In genomic region chr6:115758981-115759435, GRCm38 (mm10) we compare ENCODE assay signal across 11 mouse cellular contexts. TPM values are rescaled to one million over a fixed set of nuclear protein-coding genes. Genes with fewer than 3 reads are reported as not detected.
DNase-seq lines count a peak whose midpoint lies in the region; ATAC-seq lines count a peak whose summit lies in the region.
"Had no signal": no experiment of that assay in that cellular context is flagged by ENCODE, and none has a peak within 500 bp of the region (broad histone marks: within the 10 kb centered on the region; RNA-seq: fewer than 3 reads in every experiment).

No protein-coding gene starts in this region.

- H3K9ac ChIP-seq in embryonic facial prominence, embryonic 14.5 days (ENCODE audit: low read depth, low read length), result no peak overlapping the region
- H3K9ac ChIP-seq in liver, embryonic 12.5 days, result peak overlapping the region; percentile 60
- no peak overlapping the region for H3K9ac ChIP-seq in forebrain, embryonic 14.5 days (ENCODE audit: low read length)
- H3K9ac ChIP-seq: limb, embryonic 12.5 days had no signal

- H3K4me3 ChIP-seq in embryonic facial prominence, embryonic 14.5 days (ENCODE audit: low read depth, low read length), result no peak overlapping the region
- no peak overlapping the region for H3K4me3 ChIP-seq in embryonic facial prominence, embryonic 10.5 days
- peak overlapping the region; percentile 48 for H3K4me3 ChIP-seq in liver, embryonic 12.5 days
- no peak overlapping the region for H3K4me3 ChIP-seq in forebrain, embryonic 14.5 days (ENCODE audit: low read depth, low read length)
- H3K4me3 ChIP-seq: limb, embryonic 12.5 days; myocyte had no signal

- H3K27me3 ChIP-seq in embryonic facial prominence, embryonic 14.5 days (replicated peaks; ENCODE audit: control insufficient read depth, insufficient read depth, low read length), result no peaks in the 10 kb centered on the region
- no peaks in the 10 kb centered on the region for H3K27me3 ChIP-seq in embryonic facial prominence, embryonic 10.5 days (replicated peaks; ENCODE audit: low read depth, poor library complexity, severe bottlenecking)
- no peaks in the 10 kb centered on the region for H3K27me3 ChIP-seq in liver, embryonic 12.5 days (replicated peaks)
- H3K27me3 ChIP-seq in forebrain, embryonic 14.5 days (replicated peaks; ENCODE audit: control insufficient read depth, insufficient read depth, low read length), result no peaks in the 10 kb centered on the region
- H3K27me3 ChIP-seq: limb, embryonic 12.5 days had no signal

- peak overlapping the region; percentile 52; the same call in 1 of the 2 replicates for H3K27ac ChIP-seq in embryonic facial prominence, embryonic 14.5 days (replicated peaks; ENCODE audit: low read depth, low read length)
- no peak overlapping the region; the same call in 1 of the 2 replicates for H3K27ac ChIP-seq in embryonic facial prominence, embryonic 10.5 days (replicated peaks)
- peak overlapping the region; percentile 80 for H3K27ac ChIP-seq in liver, embryonic 12.5 days
- H3K27ac ChIP-seq in forebrain, embryonic 14.5 days (ENCODE audit: low read depth, low read length), result no peak overlapping the region
- H3K27ac ChIP-seq: limb, embryonic 12.5 days had no signal

- peaks cover 10% of the 10 kb centered on the region for H3K4me1 ChIP-seq in embryonic facial prominence, embryonic 14.5 days (ENCODE audit: control insufficient read depth, insufficient read depth, low read length)
- H3K4me1 ChIP-seq in embryonic facial prominence, embryonic 10.5 days, result peaks cover 48% of the 10 kb centered on the region
- H3K4me1 ChIP-seq in liver, embryonic 12.5 days, result peaks cover 92% of the 10 kb centered on the region
- H3K4me1 ChIP-seq in forebrain, embryonic 14.5 days (ENCODE audit: control insufficient read depth, insufficient read depth, low read length), result 0 out of 2 replicates have a peak, but pooled peaks cover 4% of the 10 kb centered on the region

- H3K36me3 ChIP-seq in embryonic facial prominence, embryonic 14.5 days (ENCODE audit: control insufficient read depth, insufficient read depth, low read length), result no peaks in the 10 kb centered on the region
- H3K36me3 ChIP-seq in embryonic facial prominence, embryonic 10.5 days (replicated peaks), result no peaks in the 10 kb centered on the region
- H3K36me3 ChIP-seq in liver, embryonic 12.5 days, result no peaks in the 10 kb centered on the region
- H3K36me3 ChIP-seq in forebrain, embryonic 14.5 days (ENCODE audit: control insufficient read depth, insufficient read depth, low read length), result no peaks in the 10 kb centered on the region
- H3K36me3 ChIP-seq: limb, embryonic 12.5 days had no signal

- WGBS in embryonic facial prominence, embryonic 14.5 days, result 46% methylated on average over 6 of the region's 9 CpGs
- WGBS in embryonic facial prominence, embryonic 10.5 days, result 70% methylated on average over 9 of the region's 9 CpGs
- 12% methylated on average over 9 of the region's 9 CpGs for WGBS in liver, embryonic 12.5 days (ENCODE audit: insufficient replicate concordance)
- 69% methylated on average over 9 of the region's 9 CpGs for WGBS in forebrain, embryonic 14.5 days

- H3K4me2 ChIP-seq in embryonic facial prominence, embryonic 14.5 days (ENCODE audit: low read depth, low read length), result no peak overlapping the region; the same call in 1 of the 2 replicates
- peak overlapping the region; percentile 64 for H3K4me2 ChIP-seq in liver, embryonic 12.5 days
- H3K4me2 ChIP-seq in forebrain, embryonic 14.5 days (ENCODE audit: low read length), result no peak overlapping the region
- H3K4me2 ChIP-seq: limb, embryonic 12.5 days had no signal

- DNase-seq in embryonic facial prominence, embryonic 14.5 days (ENCODE audit: low spot score), result peak; percentile 18
- DNase-seq in embryonic facial prominence, embryonic 10.5 days (ENCODE audit: low spot score), result no peak
- DNase-seq in spleen, postnatal 10 days (ENCODE audit: low spot score in 2 of 2), result peak; percentile 49 to 68
- DNase-seq in spleen, adult 12 weeks (ENCODE audit: low spot score), result no peak
- DNase-seq in urinary bladder, postnatal 14 days (ENCODE audit: low spot score), result peak; percentile 82
- no peak for DNase-seq in forebrain, embryonic 14.5 days (ENCODE audit: low spot score)
- DNase-seq in right cerebral cortex, postnatal 14 days, result no peak
- DNase-seq: cerebellum, adult 11-12 months had no signal

- no peaks in the 10 kb centered on the region for H3K9me3 ChIP-seq in embryonic facial prominence, embryonic 14.5 days (ENCODE audit: control insufficient read depth, low read length)
- 0 out of 2 replicates have a peak, but pooled peaks cover 2% of the 10 kb centered on the region for H3K9me3 ChIP-seq in embryonic facial prominence, embryonic 10.5 days
- H3K9me3 ChIP-seq in liver, embryonic 12.5 days (replicated peaks), result no peaks in the 10 kb centered on the region
- H3K9me3 ChIP-seq in forebrain, embryonic 14.5 days (replicated peaks; ENCODE audit: control insufficient read depth, low read length), result no peaks in the 10 kb centered on the region
- H3K9me3 ChIP-seq: limb, embryonic 12.5 days had no signal

- peak; percentile 24; the same call in 1 of the 2 replicates for ATAC-seq in embryonic facial prominence, embryonic 14.5 days (ENCODE audit: low read depth)
- peak; percentile 85 for ATAC-seq in liver, embryonic 12.5 days
- ATAC-seq in forebrain, embryonic 14.5 days, result no peak

RNA-seq across cellular contexts. Expression of gene Tmem40, which starts 3.2 kb away (rescaled TPM):
- polyA plus RNA-seq in embryonic facial prominence, embryonic 14.5 days (2014; fragmentation: Nextera tagmentation; extraction: Ambion mirVana), result 7.5 and 7.8 TPM in 2 replicates
- 1.1 and 1.6 TPM in 2 replicates for polyA plus RNA-seq in embryonic facial prominence, embryonic 10.5 days (2016; fragmentation: Nextera tagmentation; extraction: Ambion mirVana)
- polyA plus RNA-seq in liver, embryonic 12.5 days (2016; fragmentation: Nextera tagmentation; extraction: Ambion mirVana), result 29.1 and 32.7 TPM in 2 replicates
- polyA plus RNA-seq in forebrain, embryonic 14.5 days (2014; fragmentation: Nextera tagmentation; extraction: Ambion mirVana), result 0.56 and 0.90 TPM in 2 replicates

RNA-seq across cellular contexts. Expression of gene Cand2, which starts 15.3 kb away (rescaled TPM):
- polyA plus RNA-seq in embryonic facial prominence, embryonic 14.5 days (2014; fragmentation: Nextera tagmentation; extraction: Ambion mirVana), result 36.9 and 42.6 TPM in 2 replicates
- 68.9 and 71.8 TPM in 2 replicates for polyA plus RNA-seq in embryonic facial prominence, embryonic 10.5 days (2016; fragmentation: Nextera tagmentation; extraction: Ambion mirVana)
- 9.5 and 10.5 TPM in 2 replicates for polyA plus RNA-seq in liver, embryonic 12.5 days (2016; fragmentation: Nextera tagmentation; extraction: Ambion mirVana)
- 14.4 and 17.1 TPM in 2 replicates for polyA plus RNA-seq in forebrain, embryonic 14.5 days (2014; fragmentation: Nextera tagmentation; extraction: Ambion mirVana)

RNA-seq across cellular contexts. Expression of gene Rpl32, which starts 49.5 kb away (rescaled TPM):
- polyA plus RNA-seq in embryonic facial prominence, embryonic 14.5 days (2014; fragmentation: Nextera tagmentation; extraction: Ambion mirVana), result 2,245 and 2,432 TPM in 2 replicates
- polyA plus RNA-seq in embryonic facial prominence, embryonic 10.5 days (2016; fragmentation: Nextera tagmentation; extraction: Ambion mirVana), result 1,826 and 1,867 TPM in 2 replicates
- polyA plus RNA-seq in liver, embryonic 12.5 days (2016; fragmentation: Nextera tagmentation; extraction: Ambion mirVana), result 1,876 and 1,897 TPM in 2 replicates
- polyA plus RNA-seq in forebrain, embryonic 14.5 days (2014; fragmentation: Nextera tagmentation; extraction: Ambion mirVana), result 1,359 and 1,743 TPM in 2 replicates

Comparison
In these comparisons a context has a peak if more than half of its experiments do, and no peak if none do; other contexts are left out.
1. DNase-seq: peak in embryonic facial prominence, embryonic 14.5 days (single experiment), spleen, postnatal 10 days (2 of 2) and urinary bladder, postnatal 14 days (single experiment); none in embryonic facial prominence, embryonic 10.5 days (single experiment), spleen, adult 12 weeks (single experiment), forebrain, embryonic 14.5 days (single experiment) and right cerebral cortex, postnatal 14 days (single experiment).
2. H3K27ac ChIP-seq: peak in embryonic facial prominence, embryonic 14.5 days (single experiment) and liver, embryonic 12.5 days (single experiment); none in embryonic facial prominence, embryonic 10.5 days (single experiment) and forebrain, embryonic 14.5 days (single experiment).